Mouse (Mus musculus) intestine, postnatal 0 days (tissue): ENCODE measurements at regions not wholly inside any gene's neighbourhood (a gene's known extent, or its start where the extent isn't known, plus 50 kb on each side); places are given as distances from the start of the nearest gene placed in this dataset.

Experiments used
- ATAC-seq: fragments of 200-750 bp; cut with Nextera tagmentation; 2 replicates; pipeline ENCODE4 v1.8.0; 2017; ENCODE audit warnings: mild to moderate bottlenecking, moderate TSS enrichment, moderate library complexity
- H3K27ac ChIP-seq: fragments of 300-500 bp; sonication (generic); 2 replicates; pipeline ENCODE4 v1.5.1; 2014; ENCODE audit warnings: mild to moderate bottlenecking, low read depth, low read length, moderate library complexity
- H3K27me3 ChIP-seq: fragments of 300-500 bp; sonication (generic); replicated peaks from 2 replicates; pipeline ENCODE4 v1.6.1; 2014; ENCODE audit warnings: low read length, mixed read lengths; ENCODE audit not compliant: control insufficient read depth, insufficient read depth
- H3K36me3 ChIP-seq: fragments of 300-500 bp; sonication (generic); 2 replicates; pipeline ENCODE4 v1.6.1; 2014; ENCODE audit warnings: mild to moderate bottlenecking, moderate library complexity; ENCODE audit not compliant: control insufficient read depth, insufficient read depth
- H3K4me1 ChIP-seq: fragments of 300-500 bp; sonication (generic); replicated peaks from 2 replicates; pipeline ENCODE4 v1.6.1; 2014; ENCODE audit warnings: antibody characterized with exemption, low read length, mixed read lengths; ENCODE audit not compliant: control insufficient read depth, insufficient read depth
- H3K4me2 ChIP-seq: fragments of 300-500 bp; sonication (generic); replicated peaks from 2 replicates; pipeline ENCODE4 v1.6.1; 2014; ENCODE audit warnings: low read depth, mild to moderate bottlenecking, moderate library complexity
- H3K4me3 ChIP-seq: fragments of 300-500 bp; sonication (generic); 2 replicates; pipeline ENCODE4 v1.5.1; 2014; ENCODE audit warnings: low read depth, low read length
- H3K9ac ChIP-seq: fragments of 300-500 bp; sonication (generic); 2 replicates; pipeline ENCODE4 v1.6.1; 2014; ENCODE audit warnings: mild to moderate bottlenecking, low read depth, low read length
- H3K9me3 ChIP-seq: fragments of 300-500 bp; sonication (generic); 2 replicates; pipeline ENCODE4 v1.6.1; 2016; ENCODE audit warnings: mixed run types; ENCODE audit not compliant: control insufficient read depth
- CTCF ChIP-seq: sonication (generic); IDR thresholded peaks from 2 replicates; pipeline ENCODE4 v1.5.1; 2016; ENCODE audit warnings: low read depth, mild to moderate bottlenecking, control low read depth, antibody characterized with exemption, moderate library complexity
- WGBS: fragments of 180-500 bp; shearing (Covaris S2); extraction: QIAGEN DNeasy Blood & Tissue Kit; methylation state at CpG from one replicate; pipeline ENCODE4 v1.1.7; 2014; 5-methylcytosine and 5-hydroxymethylcytosine counted together

- H3K36me3 ChIP-seq: no peaks in the 10 kb centered on the region
- H3K4me1 ChIP-seq: no peaks in the 10 kb centered on the region
- no peak overlapping the region for H3K9ac ChIP-seq
- H3K27ac ChIP-seq: no peak overlapping the region
- no peaks in the 10 kb centered on the region for H3K27me3 ChIP-seq
- no peak for ATAC-seq
- H3K4me3 ChIP-seq: no peak overlapping the region
- 74% methylated on average over 10 of the region's 10 CpGs for WGBS
- no peaks in the 10 kb centered on the region for H3K9me3 ChIP-seq
- H3K4me2 ChIP-seq: no peak overlapping the region
- TF ChIP-seq CTCF: no peak
Measured at GRCm38 (mm10) chr15:86751436-86752136, 537.3 kb downstream of the Tbc1d22a start.

- ATAC-seq: no peak
- TF ChIP-seq CTCF: no peak
- H3K4me1 ChIP-seq: no peaks in the 10 kb centered on the region
Measured at GRCm38 (mm10) chr15:86763581-86764375, 549.5 kb downstream of the Tbc1d22a start.

GRCm38 (mm10) chr15:86767623-86768022 is 553.4 kb downstream of the Tbc1d22a start:
- no peaks in the 10 kb centered on the region for H3K27me3 ChIP-seq
- H3K4me2 ChIP-seq: no peak overlapping the region
- ATAC-seq: no peak
- no peak overlapping the region for H3K4me3 ChIP-seq
- H3K9ac ChIP-seq: no peak overlapping the region
- no peaks in the 10 kb centered on the region for H3K9me3 ChIP-seq
- whole genome bisulfite sequencing: 67% methylated on average over 2 of the region's 2 CpGs
- no peak for TF ChIP-seq CTCF
- H3K27ac ChIP-seq: no peak overlapping the region
- H3K36me3 ChIP-seq: no peaks in the 10 kb centered on the region
- H3K4me1 ChIP-seq: no peaks in the 10 kb centered on the region

More at GRCm38 (mm10) chr15:86763581-86764375, 549.5 kb downstream of the Tbc1d22a start:
- 86% methylated on average over 10 of the region's 10 CpGs for WGBS
- H3K4me3 ChIP-seq: no peak overlapping the region
- H3K27me3 ChIP-seq: no peaks in the 10 kb centered on the region
- no peaks in the 10 kb centered on the region for H3K9me3 ChIP-seq
- H3K27ac ChIP-seq: no peak overlapping the region
- no peak overlapping the region for H3K4me2 ChIP-seq
- no peaks in the 10 kb centered on the region for H3K36me3 ChIP-seq
- no peak overlapping the region for H3K9ac ChIP-seq

GRCm38 (mm10) chr15:86773041-86773440 is 558.8 kb downstream of the Tbc1d22a start:
- Histone ChIP-seq H3K4me1 (no peaks in the 10 kb centered on the region), H3K4me2 (no peak overlapping the region), H3K9ac (no peak overlapping the region), H3K27me3 (no peaks in the 10 kb centered on the region), H3K4me3 (no peak overlapping the region), H3K27ac (no peak overlapping the region), H3K9me3 (no peaks in the 10 kb centered on the region), H3K36me3 (no peaks in the 10 kb centered on the region)
- TF ChIP-seq CTCF: no peak
- WGBS: 50% methylated on average over 7 of the region's 7 CpGs
- ATAC-seq: no peak

- H3K4me2 ChIP-seq: no peak overlapping the region
Measured at GRCm38 (mm10) chr15:86777998-86778397, 563.7 kb downstream of the Tbc1d22a start.

GRCm38 (mm10) chr15:86781160-86781559 is 566.9 kb downstream of the Tbc1d22a start:
- no peaks in the 10 kb centered on the region for H3K4me1 ChIP-seq
- TF ChIP-seq CTCF: no peak
- no peak for ATAC-seq
- H3K27ac ChIP-seq: no peak overlapping the region
- 91% methylated on average over 11 of the region's 11 CpGs for WGBS
- H3K36me3 ChIP-seq: no peaks in the 10 kb centered on the region
- H3K4me2 ChIP-seq: no peak overlapping the region
- no peaks in the 10 kb centered on the region for H3K27me3 ChIP-seq
- no peaks in the 10 kb centered on the region for H3K9me3 ChIP-seq
- no peak overlapping the region for H3K4me3 ChIP-seq
- H3K9ac ChIP-seq: no peak overlapping the region

More at GRCm38 (mm10) chr15:86777998-86778397, 563.7 kb downstream of the Tbc1d22a start:
- no peaks in the 10 kb centered on the region for H3K27me3 ChIP-seq
- WGBS: 62% methylated on average over 11 of the region's 11 CpGs
- no peaks in the 10 kb centered on the region for H3K36me3 ChIP-seq
- H3K27ac ChIP-seq: no peak overlapping the region
- no peak for TF ChIP-seq CTCF
- no peak overlapping the region for H3K9ac ChIP-seq
- ATAC-seq: no peak
- H3K9me3 ChIP-seq: no peaks in the 10 kb centered on the region
- no peaks in the 10 kb centered on the region for H3K4me1 ChIP-seq
- H3K4me3 ChIP-seq: no peak overlapping the region
